Mouse (Mus musculus): ENCODE measurements at regions not wholly inside any gene's neighbourhood (a gene's known extent, or its start where the extent isn't known, plus 50 kb on each side); places are given as distances from the start of the nearest gene placed in this dataset.
"Not testable (repeated sequence)": the region's sequence is repeated elsewhere in the genome, so short reads cannot be mapped to it uniquely, and the experiment has no call there.

- no peak for DNase-seq
Measured at GRCm38 (mm10) chr10:111592416-111593149, 86.5 kb downstream of the Phlda1 start.

GRCm38 (mm10) chr10:111593280-111593679 lies 87.2 kb downstream of the Phlda1 start:
- no peak for DNase-seq

GRCm38 (mm10) chr10:111594171-111594570 lies 88.1 kb downstream of the Phlda1 start:
- DNase-seq, result no peak

- no peak for DNase-seq
Measured at GRCm38 (mm10) chr10:111594651-111595050, 88.6 kb downstream of the Phlda1 start.

GRCm38 (mm10) chr10:111595513-111595995 lies 89.5 kb downstream of the Phlda1 start:
- no peak for DNase-seq

- DNase-seq, result no peak
Measured at GRCm38 (mm10) chr10:111598650-111599049, 92.6 kb downstream of the Phlda1 start.

GRCm38 (mm10) chr10:111599297-111600250 lies 93.5 kb downstream of the Phlda1 start:
- no peak for DNase-seq

- DNase-seq, result no peak
Measured at GRCm38 (mm10) chr10:111600251-111600620, 94.2 kb downstream of the Phlda1 start.

GRCm38 (mm10) chr10:111600677-111601099 lies 94.6 kb downstream of the Phlda1 start:
- no peak for DNase-seq

GRCm38 (mm10) chr10:111603166-111603565 lies 97.1 kb downstream of the Phlda1 start:
- DNase-seq, result no peak

- not testable (repeated sequence) for DNase-seq
Measured at GRCm38 (mm10) chr10:111607381-111607780, 101.3 kb downstream of the Phlda1 start.

GRCm38 (mm10) chr10:111608385-111609093 lies 102.5 kb downstream of the Phlda1 start:
- DNase-seq, result no peak

- no peak for DNase-seq
Measured at GRCm38 (mm10) chr10:111609889-111610288, 103.8 kb downstream of the Phlda1 start.

- DNase-seq, result no peak
Measured at GRCm38 (mm10) chr10:111619627-111620270, 113.7 kb downstream of the Phlda1 start.

- no peak for DNase-seq
Measured at GRCm38 (mm10) chr10:111620927-111621676, 115.0 kb downstream of the Phlda1 start.

- no peak for DNase-seq
Measured at GRCm38 (mm10) chr10:111622789-111623188, 116.7 kb downstream of the Phlda1 start.

- DNase-seq, result no peak
Measured at GRCm38 (mm10) chr10:111624021-111624420, 117.9 kb downstream of the Phlda1 start.

GRCm38 (mm10) chr10:111624624-111625023 lies 118.5 kb downstream of the Phlda1 start:
- no peak for DNase-seq

GRCm38 (mm10) chr10:111625573-111625972 lies 119.5 kb downstream of the Phlda1 start:
- no peak for DNase-seq

- DNase-seq, result no peak
Measured at GRCm38 (mm10) chr10:111626009-111626408, 119.9 kb downstream of the Phlda1 start.

- peak; percentile 56 to 60 for DNase-seq
Measured at GRCm38 (mm10) chr10:111636283-111636682, 130.2 kb downstream of the Phlda1 start.
